Mouse (Mus musculus): ENCODE measurements around the gene Tpcn2.

The Tpcn2 gene

DNA sequence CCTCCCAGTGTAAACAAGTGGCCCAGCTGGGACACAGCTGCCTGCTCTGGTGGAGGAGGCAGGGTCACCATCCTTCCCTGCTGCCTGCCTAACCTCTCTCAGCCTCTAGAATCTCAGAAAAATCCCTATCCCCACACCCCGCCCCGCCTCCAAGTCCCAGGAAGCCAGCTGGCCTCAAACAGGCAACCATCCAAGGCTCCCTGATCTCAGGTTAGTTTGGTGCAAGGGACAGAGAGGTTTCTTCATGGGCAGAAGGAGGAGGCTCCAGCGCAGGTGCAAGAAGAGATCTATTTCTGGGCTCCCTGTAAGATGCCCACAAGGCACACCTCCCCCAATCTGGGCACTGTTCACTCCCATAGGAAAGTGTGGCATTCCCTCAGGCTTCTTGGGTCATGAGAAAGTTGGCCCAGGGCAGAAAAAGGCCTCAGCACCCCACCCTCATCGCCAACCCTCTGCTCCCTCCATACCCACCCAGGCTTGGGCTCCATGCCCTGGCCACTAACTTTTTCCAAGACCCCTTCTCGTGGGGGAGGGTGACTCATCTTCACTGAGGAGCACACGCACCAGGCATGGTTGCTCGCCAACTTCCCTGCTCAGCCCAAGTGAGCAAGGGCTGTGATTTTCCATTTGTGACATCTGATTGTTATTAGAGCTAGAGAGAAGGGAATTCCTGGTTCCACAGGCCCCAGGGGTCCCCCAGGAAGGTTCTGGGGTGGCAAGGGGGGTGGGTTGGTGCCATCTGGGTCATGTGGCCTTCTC is 15.9 kb upstream of the Tpcn2 start:
- no peak for DNase-seq (ENCODE audit: extremely low read depth, low read depth, low spot score)

DNA sequence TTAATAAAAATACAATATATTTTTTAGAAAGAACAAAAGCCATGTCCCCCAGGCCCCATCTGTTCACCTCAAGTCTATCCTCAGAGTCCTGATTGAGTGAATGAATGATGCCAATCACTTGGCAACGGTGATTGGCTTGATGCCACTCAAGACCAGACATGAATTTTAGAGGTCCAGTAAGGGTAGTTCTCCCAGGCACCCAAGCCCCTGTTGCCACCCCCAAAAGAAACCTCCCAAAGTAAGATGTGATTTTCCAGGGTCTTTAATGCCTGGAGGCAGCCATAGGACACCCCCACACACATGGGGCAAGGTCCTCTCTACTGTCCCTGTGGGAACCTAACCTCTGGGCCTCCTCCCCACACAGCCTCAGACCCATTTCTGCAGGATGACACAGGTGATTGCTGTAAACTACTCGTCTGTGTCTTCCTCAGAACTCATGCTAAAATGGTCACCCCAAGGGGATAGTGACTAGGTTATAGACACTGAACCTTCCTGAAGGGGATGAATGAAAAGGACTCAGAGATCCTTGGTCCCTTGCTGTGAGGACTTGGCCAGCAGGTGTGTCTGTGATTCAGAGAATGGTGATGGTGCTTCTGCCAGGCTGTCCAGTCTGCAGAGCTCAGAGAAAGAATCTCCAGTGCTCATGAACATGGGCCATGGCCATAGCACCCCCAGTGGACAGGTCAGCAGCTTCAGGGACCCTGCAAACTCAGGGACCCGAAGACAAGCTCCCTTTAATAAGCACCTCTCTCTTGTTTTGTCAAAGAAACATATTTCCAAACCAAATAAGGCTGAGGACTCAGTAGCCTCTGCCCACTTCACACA is 15.1 kb upstream of the Tpcn2 start:
- no peak for DNase-seq (ENCODE audit: extremely low read depth, low read depth, low spot score)

DNA sequence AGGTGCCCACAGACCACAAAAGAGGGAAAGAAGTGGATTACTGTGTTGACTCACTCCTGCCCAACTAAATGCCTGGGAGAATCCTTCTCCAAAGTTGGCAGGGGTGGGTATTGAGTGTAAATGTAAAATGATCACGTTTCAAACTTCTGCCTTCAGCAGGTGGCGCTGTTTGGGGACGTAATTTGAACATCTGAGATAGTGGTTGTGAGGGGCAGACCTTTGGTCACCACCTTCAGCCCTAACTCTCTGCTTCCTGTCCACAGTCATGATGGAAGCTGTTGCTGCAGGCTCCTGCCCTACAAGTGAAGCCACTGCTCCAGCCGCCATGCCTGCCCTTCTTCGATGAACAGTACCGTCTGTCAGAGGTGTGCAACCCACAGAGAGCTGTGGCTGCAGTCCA is 10.0 kb upstream of the Tpcn2 start:
- no peak for DNase-seq (ENCODE audit: extremely low read depth, low read depth, low spot score)

DNA sequence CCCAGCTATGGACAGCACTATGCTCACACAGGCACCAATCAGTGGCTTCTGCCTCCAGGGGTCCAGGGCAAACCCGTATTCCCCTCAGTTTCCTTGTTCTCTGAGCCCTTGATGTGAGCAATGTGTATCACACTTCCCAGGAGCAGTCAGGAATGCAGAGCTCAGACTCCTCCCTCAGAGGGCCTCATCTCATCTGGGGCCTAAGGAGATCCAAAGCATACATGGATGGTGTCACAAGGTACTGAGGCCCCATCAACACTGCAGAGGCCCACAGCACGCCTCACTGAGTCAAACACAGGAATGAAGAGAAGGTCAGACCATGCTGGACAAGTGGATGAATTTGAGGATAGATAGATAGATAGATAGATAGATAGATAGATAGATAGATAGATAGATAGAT is 8.9 kb upstream of the Tpcn2 start:
- DNase-seq (ENCODE audit: extremely low read depth, low read depth, low spot score), result no peak

DNA sequence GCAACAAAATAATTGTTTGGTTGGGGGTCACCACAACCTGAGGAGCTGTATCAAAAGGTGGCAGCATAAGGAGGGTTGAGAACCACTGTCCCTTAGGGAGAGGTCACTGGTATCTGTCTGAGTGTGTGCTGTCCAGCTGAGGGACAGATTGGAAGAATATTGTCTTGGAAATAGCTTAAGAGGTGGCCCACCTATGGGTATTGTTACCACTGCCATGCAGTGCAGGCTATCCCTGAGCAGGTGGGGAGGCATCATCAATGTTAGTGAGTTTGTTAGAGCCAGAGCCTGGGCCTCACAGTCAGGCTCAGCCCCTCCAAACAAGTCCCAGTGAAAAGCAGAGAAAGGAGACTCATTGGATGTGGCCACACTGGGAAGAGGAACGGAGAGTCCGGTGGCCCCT is 8.0 kb upstream of the Tpcn2 start:
- no peak for DNase-seq (ENCODE audit: extremely low read depth, low read depth, low spot score)

DNA sequence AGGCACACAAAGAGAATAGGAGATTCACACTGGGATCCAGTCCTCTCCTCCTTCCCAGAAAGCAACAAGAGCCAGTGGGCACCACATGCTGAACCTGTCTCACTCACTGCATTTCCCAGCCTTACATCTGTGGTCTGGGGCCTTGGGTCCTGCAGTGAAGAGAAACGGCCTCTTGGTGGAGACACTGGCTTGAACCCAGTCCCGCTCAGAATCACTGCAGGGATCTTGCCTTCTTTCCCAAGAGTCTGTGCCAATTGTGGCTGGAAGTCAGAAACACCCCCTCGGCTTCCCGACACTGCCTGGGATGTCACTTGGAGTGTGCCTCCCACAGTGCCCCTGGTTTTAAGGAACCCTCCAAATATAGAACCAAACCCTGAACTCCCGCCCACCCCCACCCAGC is 5.5 kb upstream of the Tpcn2 start:
- no peak for DNase-seq (ENCODE audit: extremely low read depth, low read depth, low spot score)

DNA sequence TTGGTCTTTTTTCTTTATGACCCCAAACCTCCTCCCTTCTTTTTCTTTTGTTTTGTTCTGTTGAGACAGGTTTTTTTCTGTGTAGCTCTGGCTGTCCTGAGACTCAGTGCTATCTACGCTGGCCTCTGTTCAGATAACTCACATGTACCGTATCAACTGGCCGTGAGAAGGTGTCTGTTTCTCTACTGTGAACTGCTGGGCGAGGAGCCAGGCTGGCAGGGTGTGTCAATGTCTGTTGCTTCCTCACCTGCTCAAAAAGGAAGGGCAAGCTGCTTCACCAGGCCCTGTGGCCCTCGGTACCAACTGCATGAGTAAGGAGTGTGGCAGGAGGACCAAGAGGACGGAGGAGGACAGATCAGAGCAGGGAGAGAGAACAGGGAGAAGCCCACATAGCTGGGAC is 3.6 kb upstream of the Tpcn2 start:
- DNase-seq (ENCODE audit: extremely low read depth, low read depth, low spot score), result no peak

DNA sequence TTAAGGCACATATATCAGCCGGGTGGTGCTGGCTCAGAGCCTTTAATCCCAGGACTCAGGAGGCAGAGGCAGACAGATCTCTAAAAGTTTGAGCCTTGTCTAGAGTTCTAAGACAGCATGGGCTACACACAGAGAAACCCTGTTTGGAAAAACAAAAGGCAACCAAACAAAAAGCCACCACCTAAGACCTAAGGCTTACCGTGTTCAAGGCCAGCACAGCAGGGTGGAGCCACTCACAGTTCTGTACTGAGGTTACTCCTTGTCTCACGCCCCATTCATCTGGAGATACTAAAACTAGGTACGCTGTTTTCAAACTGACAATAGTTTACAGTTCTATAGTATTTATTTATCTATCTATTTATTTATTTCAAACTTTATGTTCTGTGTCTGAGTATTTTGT is 1.7 kb upstream of the Tpcn2 start:
- DNase-seq (ENCODE audit: extremely low read depth, low read depth, low spot score), result no peak

DNA sequence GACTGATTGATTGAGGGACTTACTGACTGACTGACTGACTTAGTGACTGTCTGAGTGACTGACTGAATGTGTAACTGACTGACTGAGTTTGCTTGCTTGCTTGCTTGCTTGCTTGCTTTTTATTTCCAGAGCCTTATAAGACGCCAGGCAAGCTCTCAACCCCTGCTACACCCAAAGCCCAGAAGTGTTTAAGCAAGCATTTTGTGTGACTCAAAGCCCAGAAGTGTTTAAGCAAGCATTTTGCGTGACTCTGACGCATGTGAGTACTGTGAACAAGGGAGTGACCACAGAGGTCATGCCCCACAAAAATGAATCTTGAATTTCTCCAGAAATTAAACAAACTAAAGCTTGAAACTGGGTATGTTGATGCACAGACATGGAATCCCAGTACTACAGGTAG is 482 bp upstream of the Tpcn2 start:
- DNase-seq (ENCODE audit: extremely low read depth, low read depth, low spot score), result no peak

DNA sequence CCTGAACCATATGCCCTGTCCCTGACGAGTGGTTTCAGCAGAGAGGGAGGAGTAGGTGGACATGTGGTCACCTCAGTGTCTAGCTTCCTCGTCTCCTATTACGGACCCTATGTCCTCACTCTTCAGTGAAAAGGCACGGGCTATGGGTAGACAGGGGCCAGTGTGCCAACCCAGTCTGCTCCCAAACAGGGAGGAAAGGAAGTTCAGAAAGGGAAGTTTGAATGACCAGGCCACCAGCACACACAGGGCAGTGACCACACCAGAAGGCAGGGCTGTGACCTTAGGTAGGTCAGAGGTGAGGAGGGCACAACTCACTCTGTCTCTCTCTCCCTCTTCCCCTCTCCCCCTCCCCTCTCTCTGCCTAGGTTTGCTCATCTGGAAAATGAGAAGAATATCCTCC is 770 bp downstream of the Tpcn2 start:
- DNase-seq (ENCODE audit: extremely low read depth, low read depth, low spot score), result no peak

DNA sequence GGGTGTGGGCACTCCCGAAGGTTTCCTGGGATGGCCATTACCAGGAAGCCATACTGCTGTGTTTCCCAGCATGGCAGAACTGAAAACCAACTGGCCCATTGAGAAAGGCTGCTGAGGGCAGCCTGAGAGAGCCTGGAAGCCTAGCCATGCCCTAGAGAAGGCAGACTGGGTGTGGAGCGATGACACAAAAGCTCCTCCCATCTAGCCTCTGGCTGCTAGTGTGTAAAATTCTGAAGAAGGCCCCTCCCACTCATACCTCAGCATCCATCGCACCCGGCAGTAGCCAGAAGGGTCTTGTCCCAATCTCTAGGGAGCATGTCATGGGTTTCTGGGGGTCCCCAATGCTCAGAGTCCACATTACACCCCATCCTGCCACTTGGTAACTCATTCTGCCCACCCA is 2.4 kb downstream of the Tpcn2 start:
- DNase-seq (ENCODE audit: extremely low read depth, low read depth, low spot score), result no peak

DNA sequence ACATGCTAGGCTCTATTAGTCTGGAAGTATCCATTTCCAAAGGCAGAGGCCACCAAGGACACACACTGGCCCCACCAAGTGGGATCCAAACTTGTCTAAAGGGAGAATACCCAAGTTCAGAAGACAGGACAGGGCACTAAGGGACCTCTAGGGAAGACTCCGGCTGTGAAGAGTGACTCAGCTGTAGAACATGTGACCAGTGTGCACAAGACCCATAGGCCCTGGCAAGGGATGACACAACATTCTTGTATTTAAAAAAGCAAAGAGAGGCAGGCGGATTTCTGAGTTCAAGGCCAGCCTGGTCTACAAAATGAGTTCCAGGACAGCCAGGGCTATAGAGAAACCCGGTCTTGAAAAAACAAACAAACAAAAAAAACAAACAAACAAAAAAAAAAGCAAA is 8.3 kb downstream of the Tpcn2 start:
- DNase-seq (ENCODE audit: extremely low read depth, low read depth, low spot score), result no peak

DNA sequence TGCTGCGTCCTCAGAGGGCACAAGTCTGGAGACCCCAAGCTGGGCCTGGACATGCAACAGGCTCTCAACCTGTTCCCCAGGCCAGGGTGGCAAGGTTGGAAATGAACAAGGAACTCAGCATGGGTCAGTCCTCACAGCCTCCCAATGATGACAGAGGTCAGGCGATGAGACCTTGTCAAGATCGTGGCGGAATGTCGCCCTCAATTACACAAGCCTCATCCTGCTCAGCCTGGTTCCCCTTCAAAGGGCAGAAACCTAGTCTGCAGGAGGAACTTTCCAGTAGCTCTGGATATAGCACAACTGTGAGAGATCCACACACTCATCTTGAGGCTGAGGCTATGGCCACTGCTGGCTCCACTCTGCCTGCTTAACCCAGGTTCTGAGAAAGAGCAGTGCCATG is 12.9 kb downstream of the Tpcn2 start:
- DNase-seq (ENCODE audit: extremely low read depth, low read depth, low spot score), result no peak

DNA sequence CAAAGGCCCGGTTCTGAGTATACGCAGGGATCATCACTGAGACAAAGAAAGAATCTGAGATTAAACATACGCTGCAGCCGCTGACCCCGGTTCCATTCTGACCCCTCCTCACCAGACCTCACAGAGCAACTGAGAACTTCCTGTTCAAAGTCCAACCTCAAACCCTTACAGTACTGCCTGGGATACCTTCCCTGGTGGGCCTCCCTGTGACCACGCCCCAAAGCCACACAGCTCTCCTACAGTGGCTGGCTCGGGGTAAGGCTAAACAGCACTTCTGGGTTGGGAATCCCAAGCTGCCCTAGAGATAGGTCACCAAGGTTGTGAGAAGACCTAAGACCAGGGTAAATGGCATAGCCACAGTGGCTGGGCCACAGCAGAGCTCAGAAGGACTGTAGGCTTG is 14.9 kb downstream of the Tpcn2 start:
- no peak for DNase-seq (ENCODE audit: extremely low read depth, low read depth, low spot score)

DNA sequence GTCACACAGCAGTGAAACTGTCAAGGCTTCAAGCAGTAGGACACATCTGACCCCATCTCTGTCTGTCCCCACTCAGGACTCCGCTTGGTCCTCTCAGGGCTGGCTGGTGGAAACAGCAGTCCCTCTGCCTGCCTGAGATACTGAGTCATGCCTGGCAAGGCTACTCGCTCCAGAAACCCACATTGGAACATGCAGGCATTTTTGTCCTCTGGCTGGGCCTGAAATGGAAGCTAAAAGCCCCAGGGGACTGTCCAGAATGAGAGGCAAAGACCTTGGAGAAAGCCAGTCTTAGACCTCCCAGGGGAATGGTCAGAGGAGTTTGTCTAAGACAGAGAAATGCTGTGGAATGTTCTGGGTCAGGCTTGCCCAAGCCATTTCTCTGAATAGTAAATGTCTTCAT is 17.8 kb downstream of the Tpcn2 start:
- DNase-seq (ENCODE audit: extremely low read depth, low read depth, low spot score), result no peak

DNA sequence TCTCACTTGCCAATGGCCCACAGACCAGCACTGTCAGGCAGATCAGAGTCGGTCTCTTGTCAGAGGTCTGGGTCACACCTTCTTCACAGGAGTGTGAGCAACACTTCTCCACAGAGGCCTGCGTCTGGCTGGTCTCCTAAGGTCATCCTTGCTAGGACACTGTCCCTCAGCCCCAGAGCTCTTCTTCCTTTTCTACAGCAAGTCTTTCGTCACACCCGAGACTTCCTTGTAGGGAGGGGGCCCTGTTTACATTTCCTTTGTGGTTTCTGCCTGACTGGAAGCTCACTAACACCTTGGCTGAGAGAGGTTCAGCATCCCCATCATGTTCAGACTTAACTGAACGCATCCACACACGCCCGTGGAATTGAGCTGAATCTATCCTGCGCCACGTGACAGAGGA is 19.6 kb downstream of the Tpcn2 start:
- DNase-seq (ENCODE audit: extremely low read depth, low read depth, low spot score), result no peak

DNA sequence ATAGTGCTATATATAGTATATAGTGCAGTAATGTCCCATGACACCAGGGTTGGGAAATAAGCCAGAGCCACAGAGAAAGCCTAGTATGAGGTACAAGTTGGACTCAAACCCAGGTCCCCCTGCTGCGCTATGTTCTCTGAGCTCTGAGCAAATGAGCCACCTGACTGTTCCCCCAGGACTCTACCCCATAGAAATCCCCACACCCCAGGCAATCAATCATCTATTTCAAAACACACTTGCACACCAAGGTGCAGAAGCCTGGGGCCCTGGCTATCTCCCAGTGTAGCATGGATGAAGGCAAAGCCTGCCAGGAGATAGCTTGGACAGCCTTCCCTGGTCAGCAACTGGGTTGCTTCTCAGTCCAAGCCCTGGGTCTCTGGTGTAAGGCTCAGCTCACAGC is 27.7 kb downstream of the Tpcn2 start:
- DNase-seq (ENCODE audit: extremely low read depth, low read depth, low spot score), result no peak

DNA sequence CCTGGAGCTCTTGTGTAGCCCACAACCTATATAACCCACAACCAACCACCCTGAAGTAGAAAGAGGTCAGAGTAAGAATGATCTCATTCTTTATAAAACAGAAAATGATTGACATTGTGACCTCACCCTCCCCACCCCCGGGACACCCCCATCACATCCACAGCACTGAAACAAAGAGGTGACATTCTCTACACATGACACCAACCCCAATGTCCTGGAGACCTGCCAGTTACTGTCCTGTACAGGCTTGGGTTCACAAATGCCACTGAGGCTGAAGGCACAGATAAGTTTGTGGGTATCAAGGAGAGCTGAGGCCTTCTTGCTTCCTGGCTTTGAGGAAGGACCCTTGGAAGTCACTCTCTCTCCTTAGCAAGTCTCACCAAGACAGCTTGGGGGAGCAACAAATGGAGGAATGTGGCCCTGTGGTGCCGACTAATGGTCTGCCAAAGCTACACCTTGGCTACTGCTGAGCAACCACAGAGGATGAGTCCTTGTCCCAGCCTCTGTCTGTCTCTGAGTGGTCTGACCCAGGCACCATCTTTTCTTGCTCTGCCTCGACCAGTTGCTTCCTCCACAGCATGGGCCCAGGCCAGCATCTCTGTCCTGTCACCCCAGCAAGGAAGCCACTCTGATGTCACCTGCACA is 29.7 kb downstream of the Tpcn2 start:
- no peak for DNase-seq (ENCODE audit: extremely low read depth, low read depth, low spot score)

DNA sequence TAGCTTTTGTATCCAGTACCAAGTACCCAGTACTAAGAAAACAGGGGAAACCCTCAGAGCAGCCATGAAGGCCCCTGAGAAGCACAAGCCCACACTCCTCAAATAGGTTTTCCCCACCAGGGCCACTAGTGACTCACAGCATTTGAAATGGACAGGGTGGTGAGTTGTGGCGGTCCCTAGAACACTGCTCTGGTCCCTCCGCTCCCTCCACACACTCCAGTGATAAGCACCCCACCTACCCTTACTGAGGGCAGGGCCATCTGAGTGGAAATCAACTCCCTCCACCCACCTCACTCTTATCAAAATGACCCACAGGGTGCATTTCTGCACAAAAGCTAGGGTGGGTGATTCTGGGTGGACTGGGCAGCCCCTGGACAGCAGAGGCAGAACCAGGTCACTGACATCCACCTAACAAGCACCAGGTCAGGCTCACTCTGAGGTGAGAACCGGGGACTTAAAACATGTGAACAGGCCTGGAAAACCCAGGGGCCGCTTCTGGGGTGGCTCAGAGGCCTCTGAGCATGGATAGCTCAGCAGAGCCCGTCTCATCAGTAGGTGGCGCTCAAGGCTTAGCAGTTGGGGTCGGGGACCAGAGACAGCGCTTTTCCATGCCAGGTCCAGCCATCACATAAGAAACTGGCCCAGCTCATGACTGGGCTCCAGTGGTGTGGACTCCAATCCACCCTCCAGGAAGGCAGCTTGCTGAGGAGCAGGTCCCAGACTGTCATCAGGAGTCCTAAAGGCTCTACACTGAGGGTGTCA is 30.9 kb downstream of the Tpcn2 start:
- no peak for DNase-seq (ENCODE audit: extremely low read depth, low read depth, low spot score)

DNA sequence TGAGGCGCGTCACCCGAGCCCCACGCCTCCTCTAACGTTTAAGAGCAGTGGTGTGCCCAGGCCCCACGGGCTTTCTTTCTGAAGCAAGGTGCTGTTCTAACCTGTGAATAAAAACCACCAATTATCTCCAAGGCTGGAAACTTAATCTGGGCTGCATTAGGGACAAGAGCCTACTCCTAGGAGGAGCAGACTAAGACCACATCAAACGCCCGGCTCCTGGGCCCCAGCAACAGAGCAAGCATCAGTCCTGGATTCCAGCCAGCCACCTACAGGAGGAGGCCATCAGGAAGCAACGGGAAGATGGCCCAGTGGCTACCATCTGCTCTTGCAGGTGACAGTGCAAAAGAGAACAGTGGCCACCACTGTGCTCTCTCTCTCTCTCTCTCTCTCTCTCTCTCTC is 33.6 kb downstream of the Tpcn2 start:
- no peak for DNase-seq (ENCODE audit: extremely low read depth, low read depth, low spot score)

DNA sequence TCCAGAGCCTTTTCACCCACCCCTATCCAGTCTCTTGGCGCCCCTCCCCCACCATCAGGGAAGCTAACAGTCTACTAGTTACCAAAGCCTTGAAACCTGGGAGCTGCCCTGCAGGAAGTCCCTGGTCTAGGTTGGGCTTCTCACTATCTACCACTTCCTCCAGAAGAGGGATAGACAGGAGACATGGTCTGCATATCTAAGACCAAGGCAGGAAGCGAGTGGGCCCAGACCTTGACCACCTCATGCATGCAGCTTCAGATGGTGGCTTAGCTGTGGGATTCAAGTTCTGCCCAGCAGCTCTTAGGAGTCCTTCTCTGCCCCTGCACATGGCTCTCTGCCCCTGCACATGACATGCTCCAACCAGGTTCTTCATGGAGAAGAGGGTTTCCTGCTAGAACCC is 34.9 kb downstream of the Tpcn2 start:
- no peak for DNase-seq (ENCODE audit: extremely low read depth, low read depth, low spot score)

All from fat pad, adult 2 months (tissue).